Comparison of ENCODE assay signal across 9 mouse cellular contexts in the genomic region with DNA sequence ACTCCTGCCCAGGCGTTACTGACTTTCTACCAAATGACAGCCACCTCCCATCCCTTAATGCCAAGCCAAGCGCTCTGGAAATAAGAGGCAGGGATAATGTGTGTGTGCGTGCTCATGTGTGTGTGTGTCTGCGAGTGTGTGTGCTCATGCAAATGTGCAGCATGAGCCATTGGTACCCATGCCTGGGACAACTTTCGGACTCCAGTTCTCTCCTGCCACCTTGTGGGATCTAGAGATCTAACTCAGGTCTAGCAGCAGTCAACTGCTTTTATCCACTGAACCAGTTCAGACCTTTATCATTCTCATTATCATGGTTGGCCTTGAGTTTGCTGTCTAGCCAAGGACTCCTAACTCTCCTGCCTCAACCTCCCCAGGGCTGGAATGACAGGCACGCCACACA. TPM values are rescaled to one million over a fixed set of nuclear protein-coding genes. Genes with fewer than 3 reads are reported as not detected.
DNase-seq lines count a peak whose midpoint lies in the region; ATAC-seq lines count a peak whose summit lies in the region.
"Had no signal": no experiment of that assay in that cellular context is flagged by ENCODE, and none has a peak within 500 bp of the region (broad histone marks: within the 10 kb centered on the region; RNA-seq: fewer than 3 reads in every experiment).

No protein-coding gene starts in this region.

- no peaks in the 10 kb centered on the region for H3K9me3 ChIP-seq in hindbrain, embryonic 10.5 days
- H3K9me3 ChIP-seq in hindbrain, embryonic 12.5 days (replicated peaks): no peaks in the 10 kb centered on the region
- H3K9me3 ChIP-seq in limb, embryonic 13.5 days: no peaks in the 10 kb centered on the region

- peaks cover 40% of the 10 kb centered on the region for H3K4me1 ChIP-seq in hindbrain, embryonic 10.5 days (replicated peaks)
- peaks cover 14% of the 10 kb centered on the region for H3K4me1 ChIP-seq in hindbrain, embryonic 12.5 days
- peaks cover 20% of the 10 kb centered on the region for H3K4me1 ChIP-seq in limb, embryonic 13.5 days

- H3K27ac ChIP-seq in hindbrain, embryonic 10.5 days: no peak overlapping the region
- no peak overlapping the region for H3K27ac ChIP-seq in hindbrain, embryonic 12.5 days
- H3K27ac ChIP-seq in limb, embryonic 13.5 days: peak overlapping the region; percentile 22; the same call in 1 of the 2 replicates

- no peaks in the 10 kb centered on the region for H3K27me3 ChIP-seq in hindbrain, embryonic 10.5 days (ENCODE audit: insufficient read depth, poor library complexity, severe bottlenecking)
- H3K27me3 ChIP-seq in hindbrain, embryonic 12.5 days: no peaks in the 10 kb centered on the region
- no peaks in the 10 kb centered on the region for H3K27me3 ChIP-seq in limb, embryonic 13.5 days

- WGBS in hindbrain, embryonic 10.5 days: 62% methylated on average over 6 of the region's 6 CpGs
- 51% methylated on average over 6 of the region's 6 CpGs for WGBS in hindbrain, embryonic 12.5 days
- 54% methylated on average over 6 of the region's 6 CpGs for WGBS in limb, embryonic 13.5 days

- H3K4me2 ChIP-seq in hindbrain, embryonic 12.5 days (replicated peaks): no peak overlapping the region
- H3K4me2 ChIP-seq in limb, embryonic 13.5 days (replicated peaks): peak overlapping the region; percentile 95; the same call in 1 of the 2 replicates

- peaks cover 29% of the 10 kb centered on the region for H3K36me3 ChIP-seq in hindbrain, embryonic 10.5 days
- H3K36me3 ChIP-seq in hindbrain, embryonic 12.5 days: peaks cover 23% of the 10 kb centered on the region
- peaks cover 28% of the 10 kb centered on the region for H3K36me3 ChIP-seq in limb, embryonic 13.5 days

- no peak overlapping the region for H3K9ac ChIP-seq in hindbrain, embryonic 12.5 days
- H3K9ac ChIP-seq in limb, embryonic 13.5 days: no peak overlapping the region

- peak; percentile 31 for DNase-seq in hindbrain, embryonic 10.5 days (ENCODE audit: low spot score)
- DNase-seq in A20 (ENCODE audit: low read depth, low spot score): peak; percentile 48
- DNase-seq in NIH3T3 (ENCODE audit: low read depth): peak; percentile 70
- no peak for DNase-seq in adrenal gland, postnatal 14 days
- no peak for DNase-seq in right cerebral cortex, postnatal 25 days
- no peak for DNase-seq in right cerebral cortex, adult 2 months (ENCODE audit: low spot score in 2 of 2)
- DNase-seq: adrenal gland, postnatal 10 days had no signal

- no peak for ATAC-seq in hindbrain, embryonic 12.5 days (ENCODE audit: low FRiP score)
- no peak for ATAC-seq in limb, embryonic 13.5 days (ENCODE audit: low FRiP score, low read depth)

- peak overlapping the region; percentile 9; the same call in 1 of the 2 replicates for H3K4me3 ChIP-seq in hindbrain, embryonic 10.5 days
- no peak overlapping the region for H3K4me3 ChIP-seq in hindbrain, embryonic 12.5 days
- no peak overlapping the region for H3K4me3 ChIP-seq in limb, embryonic 13.5 days

RNA-seq across cellular contexts. Expression of gene Ndufs7, which starts 1.1 kb away (rescaled TPM):
- polyA plus RNA-seq in hindbrain, embryonic 10.5 days (2016; fragmentation: Nextera tagmentation; extraction: Ambion mirVana): 303 and 313 TPM in 2 replicates
- 177 and 220 TPM in 2 replicates for polyA plus RNA-seq in hindbrain, embryonic 12.5 days (2016; fragmentation: Nextera tagmentation; extraction: Ambion mirVana)
- 298 and 306 TPM in 2 replicates for polyA plus RNA-seq in limb, embryonic 13.5 days (2015; fragmentation: Nextera tagmentation; extraction: Ambion mirVana)
- 426 and 463 TPM in 2 replicates for total RNA-seq in adrenal gland, postnatal 14 days (2021)

RNA-seq across cellular contexts. Expression of gene Gamt, which starts 13.0 kb away (rescaled TPM):
- polyA plus RNA-seq in hindbrain, embryonic 10.5 days (2016; fragmentation: Nextera tagmentation; extraction: Ambion mirVana): 38.3 and 45.1 TPM in 2 replicates
- 26.6 and 29.6 TPM in 2 replicates for polyA plus RNA-seq in hindbrain, embryonic 12.5 days (2016; fragmentation: Nextera tagmentation; extraction: Ambion mirVana)
- polyA plus RNA-seq in limb, embryonic 13.5 days (2015; fragmentation: Nextera tagmentation; extraction: Ambion mirVana): 57.1 and 58.4 TPM in 2 replicates
- total RNA-seq in adrenal gland, postnatal 14 days (2021): 138 and 192 TPM in 2 replicates

RNA-seq across cellular contexts. Expression of gene Dazap1, which starts 13.4 kb away (rescaled TPM):
- polyA plus RNA-seq in hindbrain, embryonic 10.5 days (2016; fragmentation: Nextera tagmentation; extraction: Ambion mirVana): 51.0 and 51.2 TPM in 2 replicates
- 67.1 and 76.9 TPM in 2 replicates for polyA plus RNA-seq in hindbrain, embryonic 12.5 days (2016; fragmentation: Nextera tagmentation; extraction: Ambion mirVana)
- 64.9 and 67.9 TPM in 2 replicates for polyA plus RNA-seq in limb, embryonic 13.5 days (2015; fragmentation: Nextera tagmentation; extraction: Ambion mirVana)
- 92.9 and 115 TPM in 2 replicates for total RNA-seq in adrenal gland, postnatal 14 days (2021)

RNA-seq across cellular contexts. Expression of gene Mum1, which starts 21.6 kb away (rescaled TPM):
- polyA plus RNA-seq in hindbrain, embryonic 10.5 days (2016; fragmentation: Nextera tagmentation; extraction: Ambion mirVana): 63.6 and 102 TPM in 2 replicates
- polyA plus RNA-seq in hindbrain, embryonic 12.5 days (2016; fragmentation: Nextera tagmentation; extraction: Ambion mirVana): 50.0 and 58.8 TPM in 2 replicates
- polyA plus RNA-seq in limb, embryonic 13.5 days (2015; fragmentation: Nextera tagmentation; extraction: Ambion mirVana): 94.7 and 96.9 TPM in 2 replicates
- total RNA-seq in adrenal gland, postnatal 14 days (2021): 23.8 and 29.9 TPM in 2 replicates

RNA-seq across cellular contexts. Expression of gene Rps15, which starts 44.4 kb away (rescaled TPM):
- 971 and 1,039 TPM in 2 replicates for polyA plus RNA-seq in hindbrain, embryonic 10.5 days (2016; fragmentation: Nextera tagmentation; extraction: Ambion mirVana)
- 530 and 668 TPM in 2 replicates for polyA plus RNA-seq in hindbrain, embryonic 12.5 days (2016; fragmentation: Nextera tagmentation; extraction: Ambion mirVana)
- 908 and 936 TPM in 2 replicates for polyA plus RNA-seq in limb, embryonic 13.5 days (2015; fragmentation: Nextera tagmentation; extraction: Ambion mirVana)
- 1,072 and 1,285 TPM in 2 replicates for total RNA-seq in adrenal gland, postnatal 14 days (2021)

Comparison
In these comparisons a context has a peak if more than half of its experiments do, and no peak if none do; other contexts are left out.
1. DNase-seq: peak in hindbrain, embryonic 10.5 days (single experiment), A20 (single experiment) and NIH3T3 (single experiment); none in adrenal gland, postnatal 14 days (single experiment), right cerebral cortex, postnatal 25 days (single experiment) and right cerebral cortex, adult 2 months (0 of 2).